Mouse (Mus musculus) hindbrain, embryonic 12.5 days (tissue): Measurements from ENCODE around the gene Mthfd1l. TPM values are rescaled to one million over a fixed set of nuclear protein-coding genes. Genes with fewer than 3 reads are reported as not detected.

ENCODE experiments used
- ATAC-seq: fragments of 200-750 bp; cut with Nextera tagmentation; 2 replicates; pipeline ENCODE4 v1.8.0; 2017; ENCODE audit warnings: moderate TSS enrichment; ENCODE audit not compliant: low FRiP score
- H3K27ac ChIP-seq: fragments of 300-500 bp; sonication (generic); 2 replicates; pipeline ENCODE4 v1.5.1; 2016; ENCODE audit warnings: mild to moderate bottlenecking
- H3K27me3 ChIP-seq: fragments of 300-500 bp; sonication (generic); 2 replicates; pipeline ENCODE4 v1.6.1; 2016; ENCODE audit warnings: mild to moderate bottlenecking
- H3K36me3 ChIP-seq: fragments of 300-500 bp; sonication (generic); 2 replicates; pipeline ENCODE4 v1.6.1; 2016; ENCODE audit warnings: mild to moderate bottlenecking
- H3K4me1 ChIP-seq: fragments of 300-500 bp; sonication (generic); 2 replicates; pipeline ENCODE4 v1.6.1; 2016
- H3K4me2 ChIP-seq: fragments of 300-500 bp; sonication (generic); replicated peaks from 2 replicates; pipeline ENCODE4 v1.6.1; 2016; ENCODE audit warnings: mild to moderate bottlenecking
- H3K4me3 ChIP-seq: fragments of 300-500 bp; sonication (generic); 2 replicates; pipeline ENCODE4 v1.5.1; 2016; ENCODE audit warnings: mild to moderate bottlenecking
- H3K9ac ChIP-seq: fragments of 300-500 bp; sonication (generic); 2 replicates; pipeline ENCODE4 v1.6.1; 2016; ENCODE audit warnings: mild to moderate bottlenecking, moderate library complexity
- H3K9me3 ChIP-seq: fragments of 300-500 bp; sonication (generic); replicated peaks from 2 replicates; pipeline ENCODE4 v1.6.1; 2016; ENCODE audit warnings: mild to moderate bottlenecking
- WGBS: fragments of 180-500 bp; shearing (Covaris S2); methylation state at CpG from one replicate; pipeline ENCODE4 v1.1.7; 2016; 5-methylcytosine and 5-hydroxymethylcytosine counted together
- polyA plus RNA-seq: library from polyadenylated mRNA; unstranded; fragments of >200 nt; fragmentation: Nextera tagmentation; extraction: Ambion mirVana; gene quantifications from 2 replicates; pipeline ENCODE4 v1.2.1, GENCODE M21; 2016

The Mthfd1l gene
- polyA plus RNA-seq, 1 experiment from 2014 or later: 8.3 TPM

DNA sequence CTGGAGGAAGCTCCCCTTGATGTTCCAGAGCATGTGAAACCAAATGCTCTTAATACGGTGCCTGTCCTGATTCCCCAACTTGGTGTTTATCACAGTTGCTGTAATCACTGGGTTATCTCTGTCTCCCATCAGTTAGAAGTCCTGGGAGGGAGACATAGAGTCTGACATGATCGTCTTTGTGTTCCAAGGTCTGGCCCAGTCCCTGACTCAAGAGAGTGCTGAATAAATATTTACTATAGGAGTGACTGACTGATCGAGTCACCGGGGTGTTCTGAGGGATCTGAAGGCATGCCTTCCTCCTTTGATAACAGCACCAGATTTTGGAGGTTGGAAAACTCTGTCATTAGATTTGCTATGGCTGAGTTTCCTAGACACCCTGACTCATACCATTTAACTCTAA, 54.5 kb downstream of the Mthfd1l start:
- WGBS: 77% methylated on average over 4 of the region's 4 CpGs

DNA sequence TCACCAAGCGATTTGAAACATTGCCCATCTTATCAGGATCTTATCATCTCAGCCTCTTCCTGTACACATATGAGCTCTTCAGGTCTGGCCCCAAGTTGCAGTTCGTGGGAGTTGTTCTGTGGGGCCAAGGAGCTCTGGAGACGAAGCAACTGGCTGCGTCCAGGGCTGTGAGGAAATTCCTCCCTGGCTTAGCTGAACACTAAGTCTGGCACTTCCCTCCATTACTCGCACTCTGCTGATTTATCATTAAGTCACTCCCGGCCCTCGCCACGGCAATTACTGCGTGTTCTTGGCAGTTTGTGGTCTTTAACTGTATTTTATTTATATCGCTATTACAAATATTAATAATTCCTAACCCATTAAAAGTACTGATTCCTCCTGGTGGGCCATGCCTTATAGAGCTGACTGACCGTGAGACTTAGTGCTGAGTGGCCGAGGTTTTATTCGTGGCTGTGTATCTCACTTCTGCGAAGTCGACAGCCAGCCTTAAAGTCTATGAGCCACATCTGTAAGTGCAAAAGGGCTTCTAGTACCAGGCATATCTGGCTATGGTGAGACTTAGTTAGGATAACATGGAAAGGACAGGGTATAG, 56.0 kb downstream of the Mthfd1l start:
- Histone ChIP-seq H3K4me3 (no peak overlapping the region), H3K27ac (no peak overlapping the region), H3K4me1 (no peaks in the 10 kb centered on the region), H3K9me3 (no peaks in the 10 kb centered on the region), H3K27me3 (no peaks in the 10 kb centered on the region), H3K4me2 (no peak overlapping the region), H3K9ac (no peak overlapping the region), H3K36me3 (no peaks in the 10 kb centered on the region)
- ATAC-seq: no peak
- 93% methylated on average over 15 of the region's 15 CpGs for WGBS

More for the DNA sequence above, 54.5 kb downstream of the Mthfd1l start:
- no peaks in the 10 kb centered on the region for H3K9me3 ChIP-seq
- H3K4me2 ChIP-seq: no peak overlapping the region
- H3K27me3 ChIP-seq: no peaks in the 10 kb centered on the region
- no peak overlapping the region for H3K4me3 ChIP-seq
- ATAC-seq: no peak
- H3K4me1 ChIP-seq: no peaks in the 10 kb centered on the region
- H3K9ac ChIP-seq: no peak overlapping the region
- no peak overlapping the region for H3K27ac ChIP-seq
- no peaks in the 10 kb centered on the region for H3K36me3 ChIP-seq

DNA sequence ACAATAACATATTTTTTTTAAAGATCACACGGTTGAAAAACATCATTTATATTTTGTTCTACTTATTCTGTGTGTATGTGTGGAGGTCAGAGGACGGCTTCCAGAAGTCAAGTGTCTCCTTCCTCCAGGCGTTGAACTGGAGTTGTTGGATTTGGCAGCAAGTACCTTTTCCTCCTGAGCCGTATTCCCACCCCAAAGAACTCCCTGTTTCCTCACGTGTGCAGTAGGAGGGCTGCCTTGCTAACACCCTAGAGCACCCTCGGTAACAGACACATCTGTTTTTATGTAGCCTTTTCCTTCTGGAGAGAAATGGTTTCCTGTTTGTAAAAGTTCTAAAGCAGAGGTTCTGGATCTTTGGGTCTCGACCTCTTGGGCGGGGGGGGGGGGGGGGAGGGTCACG, 60.8 kb downstream of the Mthfd1l start:
- 77% methylated on average over 8 of the region's 9 CpGs for WGBS
- no peak overlapping the region for H3K27ac ChIP-seq
- H3K4me1 ChIP-seq: no peaks in the 10 kb centered on the region
- no peaks in the 10 kb centered on the region for H3K36me3 ChIP-seq
- no peak overlapping the region for H3K9ac ChIP-seq
- no peak overlapping the region for H3K4me3 ChIP-seq
- no peak for ATAC-seq
- no peak overlapping the region for H3K4me2 ChIP-seq
- no peaks in the 10 kb centered on the region for H3K27me3 ChIP-seq
- no peaks in the 10 kb centered on the region for H3K9me3 ChIP-seq

DNA sequence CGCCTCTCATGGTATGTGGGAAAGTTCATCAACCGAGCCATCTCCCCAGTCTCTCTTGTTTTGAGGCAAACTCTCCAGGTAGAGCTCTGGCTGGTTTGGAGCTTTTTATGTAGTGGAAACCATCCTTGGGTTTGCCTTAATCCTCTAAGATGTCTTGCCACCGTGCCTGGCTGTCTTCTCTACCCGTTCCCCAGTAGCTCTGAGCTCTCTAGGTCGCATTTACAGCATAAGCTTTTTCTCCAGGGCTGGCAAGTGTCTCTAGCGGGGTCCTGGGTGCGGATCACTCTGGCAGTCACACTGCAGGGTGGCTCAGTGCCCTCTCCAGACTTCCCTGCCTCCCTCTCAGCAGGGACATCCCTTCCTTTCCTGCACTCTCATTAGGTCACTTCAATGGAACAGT, 63.6 kb downstream of the Mthfd1l start:
- Histone ChIP-seq H3K4me3 (no peak overlapping the region), H3K9ac (no peak overlapping the region), H3K9me3 (no peaks in the 10 kb centered on the region), H3K27ac (no peak overlapping the region), H3K4me2 (no peak overlapping the region), H3K36me3 (no peaks in the 10 kb centered on the region), H3K27me3 (no peaks in the 10 kb centered on the region), H3K4me1 (no peaks in the 10 kb centered on the region)
- WGBS: 94% methylated on average over 7 of the region's 7 CpGs
- ATAC-seq: no peak

DNA sequence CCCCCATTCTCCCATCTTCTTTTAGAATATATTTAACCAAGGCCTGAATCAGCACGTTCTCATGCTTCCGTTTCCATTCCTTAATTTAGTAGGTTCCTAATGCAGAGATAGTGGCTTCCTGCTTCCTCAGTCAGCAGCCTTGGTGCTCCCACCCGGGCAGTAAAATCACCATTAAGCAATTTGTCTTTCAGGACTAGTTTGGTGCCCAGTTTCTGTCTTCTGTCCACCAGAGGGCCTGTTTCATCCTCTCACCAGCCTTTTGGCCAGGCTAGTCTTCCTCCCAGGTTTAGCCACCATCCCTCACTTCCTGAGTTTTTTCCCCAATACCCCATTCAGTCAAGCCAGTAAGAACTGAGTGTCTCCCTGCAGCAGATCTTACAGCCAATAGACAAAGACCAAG, 64.1 kb downstream of the Mthfd1l start:
- WGBS: 82% methylated on average over 3 of the region's 3 CpGs
- no peaks in the 10 kb centered on the region for H3K36me3 ChIP-seq
- no peak overlapping the region for H3K4me3 ChIP-seq
- no peak for ATAC-seq
- no peaks in the 10 kb centered on the region for H3K9me3 ChIP-seq
- H3K9ac ChIP-seq: no peak overlapping the region
- H3K4me2 ChIP-seq: no peak overlapping the region
- H3K27me3 ChIP-seq: no peaks in the 10 kb centered on the region
- no peak overlapping the region for H3K27ac ChIP-seq
- no peaks in the 10 kb centered on the region for H3K4me1 ChIP-seq

DNA sequence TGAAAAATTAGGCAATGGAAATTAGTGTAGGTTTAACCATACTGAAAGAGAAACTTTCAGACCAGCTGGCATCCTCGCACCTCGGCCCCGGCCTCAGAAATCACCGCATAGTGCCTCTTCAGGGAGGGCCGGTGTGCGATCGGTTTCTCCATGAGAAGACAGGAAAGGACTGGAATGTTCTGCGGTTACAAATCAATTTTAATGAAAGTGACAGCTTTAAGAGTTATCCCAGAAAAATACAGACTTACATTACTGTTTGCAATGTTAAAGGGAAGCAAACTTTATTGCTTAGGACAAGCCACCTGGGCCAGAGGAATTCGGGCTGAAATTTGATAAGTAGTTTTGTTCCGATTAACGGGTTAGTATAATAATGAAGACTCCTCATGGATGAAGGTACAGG, 65.7 kb downstream of the Mthfd1l start:
- no peak for ATAC-seq
- H3K4me1 ChIP-seq: no peaks in the 10 kb centered on the region
- no peak overlapping the region for H3K4me3 ChIP-seq
- no peak overlapping the region for H3K9ac ChIP-seq
- H3K27me3 ChIP-seq: no peaks in the 10 kb centered on the region
- H3K9me3 ChIP-seq: no peaks in the 10 kb centered on the region
- no peak overlapping the region for H3K27ac ChIP-seq
- 88% methylated on average over 11 of the region's 11 CpGs for WGBS
- H3K4me2 ChIP-seq: no peak overlapping the region
- no peaks in the 10 kb centered on the region for H3K36me3 ChIP-seq

DNA sequence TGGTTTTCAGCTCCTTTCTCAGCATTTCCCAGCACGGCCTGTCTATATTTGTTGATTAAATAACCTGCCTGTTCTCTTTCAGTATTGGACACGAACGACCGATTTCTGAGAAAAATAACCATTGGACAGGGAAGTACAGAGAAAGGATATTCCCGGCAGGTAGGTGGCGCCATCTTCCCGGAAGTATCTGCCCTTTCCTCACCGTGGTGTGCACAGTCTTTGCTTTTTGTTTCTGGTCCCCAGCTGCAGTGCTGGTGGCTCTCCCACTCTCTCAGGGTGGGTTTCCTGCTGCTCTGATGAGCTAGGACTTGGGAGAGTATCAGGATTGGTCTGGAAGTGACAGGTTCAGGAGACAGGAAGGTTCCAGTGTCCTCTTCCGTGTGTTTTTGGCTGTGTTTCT, 68.8 kb downstream of the Mthfd1l start:
- Histone ChIP-seq H3K4me1 (no peaks in the 10 kb centered on the region), H3K27me3 (no peaks in the 10 kb centered on the region), H3K4me3 (no peak overlapping the region), H3K36me3 (no peaks in the 10 kb centered on the region), H3K9ac (no peak overlapping the region), H3K27ac (no peak overlapping the region), H3K9me3 (no peaks in the 10 kb centered on the region), H3K4me2 (no peak overlapping the region)
- no peak for ATAC-seq
- 78% methylated on average over 9 of the region's 9 CpGs for WGBS

DNA sequence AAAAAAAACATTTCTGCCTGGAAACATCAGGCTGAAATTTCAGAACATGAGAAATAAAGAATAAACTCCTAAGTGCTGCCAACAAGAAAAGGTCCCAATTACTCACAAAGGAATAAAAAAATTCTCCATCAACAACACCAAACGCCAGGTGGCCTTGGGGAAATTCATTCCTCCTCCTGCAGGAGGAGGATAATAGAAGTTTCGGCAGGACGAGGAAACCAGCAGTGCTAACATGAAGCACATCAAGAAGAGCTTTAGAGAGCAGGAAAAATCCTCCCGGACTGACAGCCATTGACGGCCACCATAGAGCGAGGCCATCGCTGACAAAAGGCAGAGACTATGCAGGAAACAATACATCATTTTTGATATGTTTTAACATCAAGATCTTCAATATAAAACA, 71.5 kb downstream of the Mthfd1l start:
- H3K9me3 ChIP-seq: no peaks in the 10 kb centered on the region
- H3K27me3 ChIP-seq: no peaks in the 10 kb centered on the region
- H3K4me3 ChIP-seq: no peak overlapping the region
- H3K9ac ChIP-seq: no peak overlapping the region
- no peak overlapping the region for H3K27ac ChIP-seq
- H3K4me2 ChIP-seq: no peak overlapping the region
- ATAC-seq: no peak
- WGBS: 80% methylated on average over 7 of the region's 7 CpGs
- H3K36me3 ChIP-seq: no peaks in the 10 kb centered on the region
- H3K4me1 ChIP-seq: no peaks in the 10 kb centered on the region

DNA sequence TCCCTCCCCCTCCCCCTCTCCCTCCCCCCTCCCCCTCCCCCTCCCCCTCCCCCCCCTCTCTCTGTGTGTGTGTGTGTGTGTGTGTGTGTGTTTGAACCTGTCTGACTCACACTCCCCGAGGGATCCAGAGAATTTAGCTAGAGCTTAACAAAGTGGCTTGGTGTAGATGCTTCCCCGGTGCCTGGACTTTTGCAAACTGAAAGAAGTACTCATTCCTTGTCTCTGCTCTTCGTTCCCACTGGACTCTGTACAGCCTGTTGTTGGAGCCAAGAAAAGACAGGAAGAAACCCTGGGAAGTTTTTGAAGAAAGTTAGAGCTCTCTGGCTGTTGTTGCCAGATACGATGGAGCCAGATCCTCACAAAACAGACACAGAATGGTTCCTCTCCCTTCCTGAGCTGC, 73.6 kb downstream of the Mthfd1l start:
- Histone ChIP-seq H3K9ac (no peak overlapping the region), H3K27me3 (no peaks in the 10 kb centered on the region), H3K9me3 (no peaks in the 10 kb centered on the region), H3K27ac (no peak overlapping the region), H3K36me3 (no peaks in the 10 kb centered on the region), H3K4me1 (no peaks in the 10 kb centered on the region), H3K4me2 (no peak overlapping the region), H3K4me3 (no peak overlapping the region)
- WGBS: 71% methylated on average over 4 of the region's 4 CpGs
- no peak for ATAC-seq

DNA sequence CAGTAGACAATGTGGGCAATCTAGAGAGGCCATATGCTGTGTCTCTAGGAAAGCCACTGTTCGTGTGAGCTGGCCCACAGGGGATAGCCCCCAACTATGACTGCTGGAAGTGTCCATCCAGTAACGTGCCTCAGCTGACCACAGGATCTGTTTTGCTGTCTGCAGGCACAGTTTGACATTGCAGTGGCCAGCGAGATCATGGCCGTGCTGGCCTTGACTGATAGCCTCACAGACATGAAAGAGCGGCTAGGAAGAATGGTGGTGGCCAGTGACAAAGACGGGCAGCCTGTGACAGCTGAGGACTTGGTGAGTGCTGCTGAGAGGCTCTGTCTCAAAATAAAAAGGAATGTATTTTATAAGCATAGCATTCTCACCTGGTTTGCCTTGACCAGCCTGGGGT, 74.7 kb downstream of the Mthfd1l start:
- WGBS: 75% methylated on average over 6 of the region's 6 CpGs
- Histone ChIP-seq H3K9me3 (no peaks in the 10 kb centered on the region), H3K4me2 (no peak overlapping the region), H3K27me3 (no peaks in the 10 kb centered on the region), H3K4me3 (no peak overlapping the region), H3K9ac (no peak overlapping the region), H3K36me3 (no peaks in the 10 kb centered on the region), H3K27ac (no peak overlapping the region), H3K4me1 (no peaks in the 10 kb centered on the region)
- no peak for ATAC-seq

DNA sequence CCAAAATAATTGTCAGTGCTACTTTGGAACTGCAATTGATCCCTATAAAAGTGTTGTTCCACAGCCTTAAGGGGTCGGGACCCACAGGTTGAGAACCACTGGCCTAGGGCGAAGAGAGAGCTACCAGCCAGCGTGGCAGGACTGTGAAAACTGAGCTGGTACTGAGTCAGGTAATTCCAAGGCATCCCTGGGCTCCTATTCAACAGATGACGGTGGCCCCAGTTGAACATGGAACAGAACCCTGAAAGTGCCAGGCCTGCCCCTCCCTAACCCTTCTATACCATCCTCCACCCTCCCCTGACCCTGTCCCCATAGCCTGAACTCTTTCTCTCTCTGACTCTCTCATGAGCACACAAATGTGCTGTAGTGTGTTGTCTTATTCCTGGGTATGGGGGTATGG, 77.3 kb downstream of the Mthfd1l start:
- WGBS: 88% methylated on average over 4 of the region's 4 CpGs
- Histone ChIP-seq H3K36me3 (no peaks in the 10 kb centered on the region), H3K9ac (no peak overlapping the region), H3K4me1 (peaks cover 7% of the 10 kb centered on the region), H3K9me3 (no peaks in the 10 kb centered on the region), H3K4me3 (no peak overlapping the region), H3K4me2 (no peak overlapping the region), H3K27ac (no peak overlapping the region), H3K27me3 (no peaks in the 10 kb centered on the region)
- no peak for ATAC-seq

DNA sequence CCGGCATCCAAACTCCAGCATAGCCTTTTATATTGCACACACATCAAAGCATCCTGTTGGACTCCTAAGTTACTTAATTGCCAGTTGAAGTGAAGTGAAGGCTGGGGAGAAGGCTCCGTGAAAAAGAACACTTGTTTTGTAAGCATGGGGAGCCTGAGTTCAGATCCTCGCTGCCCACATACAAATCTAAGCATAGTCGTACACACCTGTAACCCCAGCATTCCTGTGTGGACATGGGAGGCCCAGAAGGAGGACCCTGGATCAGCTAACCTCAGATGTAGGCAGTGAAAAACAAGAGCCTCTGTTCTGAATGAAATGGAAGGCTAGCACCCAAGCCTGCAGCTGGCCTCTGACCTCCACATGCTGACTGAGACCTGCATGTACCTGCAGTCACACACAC, 79.8 kb downstream of the Mthfd1l start:
- no peaks in the 10 kb centered on the region for H3K9me3 ChIP-seq
- no peaks in the 10 kb centered on the region for H3K27me3 ChIP-seq
- H3K9ac ChIP-seq: no peak overlapping the region
- H3K27ac ChIP-seq: no peak overlapping the region
- no peak overlapping the region for H3K4me3 ChIP-seq
- WGBS: 83% methylated on average over 4 of the region's 4 CpGs
- peaks cover 7% of the 10 kb centered on the region for H3K4me1 ChIP-seq
- no peak overlapping the region for H3K4me2 ChIP-seq
- ATAC-seq: no peak
- no peaks in the 10 kb centered on the region for H3K36me3 ChIP-seq

DNA sequence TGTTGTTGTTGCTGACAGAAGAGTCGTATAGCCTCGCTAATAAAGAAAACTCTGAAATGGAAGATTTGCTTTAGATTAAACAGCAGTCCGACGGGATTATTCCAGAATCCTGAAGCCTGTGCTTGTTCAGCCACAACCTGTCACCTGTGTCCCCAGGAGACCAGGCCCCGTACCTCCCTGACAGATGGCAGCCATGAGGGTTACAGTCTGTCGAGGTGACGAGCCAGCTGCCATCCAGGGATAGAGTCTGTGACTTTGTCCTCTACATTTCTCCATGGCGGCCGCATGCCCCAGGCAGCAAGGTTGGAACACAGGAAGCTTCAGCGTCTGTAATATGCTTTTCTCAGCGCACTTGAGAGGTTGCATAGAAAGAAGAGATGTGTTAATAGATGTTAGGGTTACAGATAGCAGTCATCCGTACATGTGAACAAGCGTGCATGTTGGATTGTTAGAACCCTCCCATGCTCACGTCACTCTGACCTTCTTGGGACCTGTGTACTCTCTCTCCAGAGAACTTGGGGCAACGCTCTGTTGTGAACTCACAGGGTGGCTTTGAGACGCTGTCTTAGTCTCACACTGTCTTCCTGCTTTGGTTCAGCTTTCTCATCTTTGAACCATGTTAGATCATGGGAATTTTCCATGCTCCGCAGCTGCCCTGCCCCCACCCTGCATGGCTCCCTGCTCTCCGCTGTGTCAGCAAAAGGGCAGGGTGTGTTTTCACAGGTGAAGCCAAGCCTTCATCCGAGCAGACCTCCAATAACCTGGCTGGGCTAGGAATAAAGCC, 80.6 kb downstream of the Mthfd1l start:
- no peak for ATAC-seq
- no peak overlapping the region for H3K4me2 ChIP-seq
- 67% methylated on average over 19 of the region's 19 CpGs for WGBS
- no peak overlapping the region for H3K27ac ChIP-seq
- H3K9ac ChIP-seq: no peak overlapping the region
- no peaks in the 10 kb centered on the region for H3K9me3 ChIP-seq
- H3K36me3 ChIP-seq: no peaks in the 10 kb centered on the region
- no peak overlapping the region for H3K4me3 ChIP-seq
- H3K27me3 ChIP-seq: no peaks in the 10 kb centered on the region
- peaks cover 7% of the 10 kb centered on the region for H3K4me1 ChIP-seq
